Mouse (Mus musculus): ENCODE measurements around the gene Gm10260. TPM values are rescaled to one million over a fixed set of nuclear protein-coding genes. Genes with fewer than 3 reads are reported as not detected.
A peak's percentile ranks its signal among the peaks of the same experiment; 100 is the strongest.

Gene Gm10260
- polyA plus RNA-seq, 1 experiment from 2014 or later: 8.9 TPM

GRCm38 (mm10) chr13:97781637-97782036 lies 21.2 kb upstream of the Gm10260 start:
- DNase-seq (ENCODE audit: low spot score) (no peak), ATAC-seq (ENCODE audit: low FRiP score, low TSS enrichment) (no peak)
- Histone ChIP-seq H3K4me2 (replicated peaks; ENCODE audit: low read depth) (no peak overlapping the region), H3K36me3 (ENCODE audit: control insufficient read depth, insufficient read depth, low read length) (no peaks in the 10 kb centered on the region), H3K9me3 (ENCODE audit: control insufficient read depth, low read length) (no peaks in the 10 kb centered on the region), H3K27me3 (ENCODE audit: control insufficient read depth, insufficient read depth, low read length) (no peaks in the 10 kb centered on the region), H3K4me1 (replicated peaks; ENCODE audit: control insufficient read depth, insufficient read depth) (no peaks in the 10 kb centered on the region), H3K4me3 (ENCODE audit: low read depth, low read length) (no peak overlapping the region), H3K9ac (ENCODE audit: low read length) (no peak overlapping the region), H3K27ac (replicated peaks) (no peak overlapping the region)
- no peak for TF ChIP-seq EP300 (optimal IDR thresholded peaks at IDR 0.05)
- 82% methylated on average over 7 of the region's 7 CpGs for WGBS

- no peaks in the 10 kb centered on the region for H3K9me3 ChIP-seq (ENCODE audit: control insufficient read depth, low read length)
- ATAC-seq (ENCODE audit: low FRiP score, low TSS enrichment) (no peak), DNase-seq (ENCODE audit: low spot score) (no peak)
- no peak overlapping the region for H3K4me3 ChIP-seq (ENCODE audit: low read depth, low read length)
- 41% methylated on average over 2 of the region's 2 CpGs for WGBS
- H3K27me3 ChIP-seq (ENCODE audit: control insufficient read depth, insufficient read depth, low read length): no peaks in the 10 kb centered on the region
- H3K36me3 ChIP-seq (ENCODE audit: control insufficient read depth, insufficient read depth, low read length): no peaks in the 10 kb centered on the region
- no peak overlapping the region for H3K4me2 ChIP-seq (replicated peaks; ENCODE audit: low read depth)
- TF ChIP-seq EP300 (optimal IDR thresholded peaks at IDR 0.05) (no peak), CTCF (IDR thresholded peaks at IDR 0.05; ENCODE audit: low read depth) (no peak)
- no peak overlapping the region for H3K9ac ChIP-seq (ENCODE audit: low read length)
- H3K4me1 ChIP-seq (replicated peaks; ENCODE audit: control insufficient read depth, insufficient read depth): no peaks in the 10 kb centered on the region
- H3K27ac ChIP-seq (replicated peaks): no peak overlapping the region
Observed at GRCm38 (mm10) chr13:97780556-97780955, 20.1 kb upstream of the Gm10260 start.

- Histone ChIP-seq H3K4me1 (replicated peaks; ENCODE audit: control insufficient read depth, insufficient read depth) (no peaks in the 10 kb centered on the region), H3K36me3 (ENCODE audit: control insufficient read depth, insufficient read depth, low read length) (no peaks in the 10 kb centered on the region), H3K9ac (ENCODE audit: low read length) (no peak overlapping the region), H3K4me3 (ENCODE audit: low read depth, low read length) (no peak overlapping the region), H3K9me3 (ENCODE audit: control insufficient read depth, low read length) (no peaks in the 10 kb centered on the region), H3K27me3 (ENCODE audit: control insufficient read depth, insufficient read depth, low read length) (no peaks in the 10 kb centered on the region), H3K27ac (replicated peaks) (no peak overlapping the region), H3K4me2 (replicated peaks; ENCODE audit: low read depth) (no peak overlapping the region)
- WGBS: 45% methylated on average over 8 of the region's 8 CpGs
- no peak for ATAC-seq (ENCODE audit: low FRiP score, low TSS enrichment)
- DNase-seq (ENCODE audit: low spot score): no peak
- TF ChIP-seq EP300 (optimal IDR thresholded peaks at IDR 0.05) (no peak), CTCF (IDR thresholded peaks at IDR 0.05; ENCODE audit: low read depth) (no peak)
Observed at GRCm38 (mm10) chr13:97779657-97780445, 19.4 kb upstream of the Gm10260 start.

GRCm38 (mm10) chr13:97778698-97779194 lies 18.3 kb upstream of the Gm10260 start:
- no peak overlapping the region for H3K9ac ChIP-seq (ENCODE audit: low read length)
- ATAC-seq (ENCODE audit: low FRiP score, low TSS enrichment) (no peak), DNase-seq (ENCODE audit: low spot score) (no peak)
- no peak overlapping the region for H3K27ac ChIP-seq (replicated peaks)
- H3K36me3 ChIP-seq (ENCODE audit: control insufficient read depth, insufficient read depth, low read length): no peaks in the 10 kb centered on the region
- H3K4me2 ChIP-seq (replicated peaks; ENCODE audit: low read depth): no peak overlapping the region
- 75% methylated on average over 5 of the region's 5 CpGs for WGBS
- H3K27me3 ChIP-seq (ENCODE audit: control insufficient read depth, insufficient read depth, low read length): no peaks in the 10 kb centered on the region
- H3K4me1 ChIP-seq (replicated peaks; ENCODE audit: control insufficient read depth, insufficient read depth): no peaks in the 10 kb centered on the region
- H3K9me3 ChIP-seq (ENCODE audit: control insufficient read depth, low read length): no peaks in the 10 kb centered on the region
- TF ChIP-seq CTCF (IDR thresholded peaks at IDR 0.05; ENCODE audit: low read depth): no peak
- TF ChIP-seq EP300 (optimal IDR thresholded peaks at IDR 0.05): no peak
- no peak overlapping the region for H3K4me3 ChIP-seq (ENCODE audit: low read depth, low read length)

- TF ChIP-seq EP300 (optimal IDR thresholded peaks at IDR 0.05) (no peak), CTCF (IDR thresholded peaks at IDR 0.05; ENCODE audit: low read depth) (no peak)
- ATAC-seq (ENCODE audit: low FRiP score, low TSS enrichment) (no peak), DNase-seq (ENCODE audit: low spot score) (no peak)
- H3K27ac ChIP-seq (replicated peaks): 0 out of 2 replicates have a peak overlapping the region, but pooled peaks have one; percentile 30
- H3K4me3 ChIP-seq (ENCODE audit: low read depth, low read length): no peak overlapping the region
- H3K4me1 ChIP-seq (replicated peaks; ENCODE audit: control insufficient read depth, insufficient read depth): no peaks in the 10 kb centered on the region
- no peak overlapping the region for H3K4me2 ChIP-seq (replicated peaks; ENCODE audit: low read depth)
- no peaks in the 10 kb centered on the region for H3K9me3 ChIP-seq (ENCODE audit: control insufficient read depth, low read length)
- H3K27me3 ChIP-seq (ENCODE audit: control insufficient read depth, insufficient read depth, low read length): no peaks in the 10 kb centered on the region
- WGBS: 71% methylated on average over 2 of the region's 2 CpGs
- no peaks in the 10 kb centered on the region for H3K36me3 ChIP-seq (ENCODE audit: control insufficient read depth, insufficient read depth, low read length)
- H3K9ac ChIP-seq (ENCODE audit: low read length): no peak overlapping the region
Observed at GRCm38 (mm10) chr13:97777667-97778066, 17.2 kb upstream of the Gm10260 start.

GRCm38 (mm10) chr13:97776702-97777101 lies 16.3 kb upstream of the Gm10260 start:
- H3K27ac ChIP-seq (replicated peaks): no peak overlapping the region
- no peaks in the 10 kb centered on the region for H3K9me3 ChIP-seq (ENCODE audit: control insufficient read depth, low read length)
- DNase-seq (ENCODE audit: low spot score): no peak
- no peak for ATAC-seq (ENCODE audit: low FRiP score, low TSS enrichment)
- no peaks in the 10 kb centered on the region for H3K27me3 ChIP-seq (ENCODE audit: control insufficient read depth, insufficient read depth, low read length)
- 62% methylated on average over 3 of the region's 3 CpGs for WGBS
- TF ChIP-seq CTCF (IDR thresholded peaks at IDR 0.05; ENCODE audit: low read depth) (no peak), EP300 (optimal IDR thresholded peaks at IDR 0.05) (no peak)
- H3K36me3 ChIP-seq (ENCODE audit: control insufficient read depth, insufficient read depth, low read length): no peaks in the 10 kb centered on the region
- no peak overlapping the region for H3K9ac ChIP-seq (ENCODE audit: low read length)
- no peaks in the 10 kb centered on the region for H3K4me1 ChIP-seq (replicated peaks; ENCODE audit: control insufficient read depth, insufficient read depth)
- no peak overlapping the region for H3K4me2 ChIP-seq (replicated peaks; ENCODE audit: low read depth)
- no peak overlapping the region for H3K4me3 ChIP-seq (ENCODE audit: low read depth, low read length)
